26 mouse cellular contexts compared by ENCODE assay signal in the genomic region with DNA sequence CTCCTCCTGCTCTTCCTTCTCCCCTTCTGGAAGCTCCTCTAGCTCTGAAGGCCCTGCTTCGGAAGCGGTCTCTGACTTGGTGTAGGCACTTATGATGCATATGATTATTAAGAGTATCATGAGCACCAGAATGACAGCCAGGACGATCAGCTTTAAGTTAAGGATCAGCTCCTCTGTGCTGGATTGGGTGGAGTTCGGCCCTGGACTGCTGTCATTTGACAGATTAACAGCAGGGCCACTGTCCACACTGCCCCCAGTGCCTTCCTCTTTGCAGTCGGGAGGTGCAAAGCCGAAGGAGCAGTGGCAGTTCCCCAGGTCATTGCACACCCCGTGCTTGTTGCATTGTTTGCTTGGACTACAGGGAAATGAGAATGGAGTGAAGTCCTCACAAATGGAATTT. TPM values are rescaled to one million over a fixed set of nuclear protein-coding genes. Genes with fewer than 3 reads are reported as not detected.
DNase-seq lines count a peak whose midpoint lies in the region; ATAC-seq and TF ChIP-seq lines count a peak whose summit lies in the region.
"Had no signal": no experiment of that assay in that cellular context is flagged by ENCODE, and none has a peak within 500 bp of the region (broad histone marks: within the 10 kb centered on the region; RNA-seq: fewer than 3 reads in every experiment).

No protein-coding gene starts in this region.

- H3K4me1 ChIP-seq in liver, embryonic 13.5 days (replicated peaks) = peaks cover 14% of the 10 kb centered on the region
- peaks cover 39% of the 10 kb centered on the region for H3K4me1 ChIP-seq in megakaryocyte, embryonic 14.5 days
- H3K4me1 ChIP-seq: heart, embryonic 10.5 days; hindbrain, embryonic 13.5 days; midbrain, embryonic 15.5 days had no signal

- no peak for TF ChIP-seq CTCF in layer of hippocampus, adult 2 months (conservative IDR thresholded peaks at IDR 0.05)

- no peaks in the 10 kb centered on the region for H3K9me3 ChIP-seq in liver, embryonic 13.5 days (replicated peaks)
- no peaks in the 10 kb centered on the region for H3K9me3 ChIP-seq in megakaryocyte, embryonic 14.5 days
- H3K9me3 ChIP-seq: G1E; heart, embryonic 10.5 days; hindbrain, embryonic 13.5 days; midbrain, embryonic 15.5 days had no signal

- H3K27ac ChIP-seq in layer of hippocampus, adult 2 months = peak overlapping the region; percentile 33; the same call in 1 of the 2 replicates
- H3K27ac ChIP-seq in liver, embryonic 13.5 days = no peak overlapping the region
- H3K27ac ChIP-seq: heart, embryonic 10.5 days; hindbrain, embryonic 13.5 days; left cerebral cortex, adult 2 months; midbrain, embryonic 15.5 days; stomach, postnatal 0 days had no signal

- no peaks in the 10 kb centered on the region for H3K27me3 ChIP-seq in liver, embryonic 13.5 days
- H3K27me3 ChIP-seq in megakaryocyte, embryonic 14.5 days (replicated peaks) = peaks cover 11% of the 10 kb centered on the region
- H3K27me3 ChIP-seq: hindbrain, embryonic 13.5 days; midbrain, embryonic 15.5 days had no signal

- H3K36me3 ChIP-seq in liver, embryonic 13.5 days = no peaks in the 10 kb centered on the region
- H3K36me3 ChIP-seq in megakaryocyte, embryonic 14.5 days (replicated peaks; ENCODE audit: low read length) = no peaks in the 10 kb centered on the region
- H3K36me3 ChIP-seq: G1E; heart, embryonic 10.5 days; hindbrain, embryonic 13.5 days; midbrain, embryonic 15.5 days had no signal

- DNase-seq in layer of hippocampus, adult 2 months (ENCODE audit: low spot score in 2 of 2) = no peak
- no peak for DNase-seq in layer of hippocampus, adult 11-12 months (ENCODE audit: low spot score)
- DNase-seq in liver, embryonic 13.5 days = no peak
- no peak for DNase-seq in right cerebral cortex, postnatal 14 days
- no peak for DNase-seq in lung, postnatal 25 days (ENCODE audit: low spot score)
- no peak for DNase-seq in cerebellum, postnatal 10 days
- DNase-seq: adrenal gland, postnatal 36 days; cerebellum, adult 9-10 months; heart, postnatal 10 days; kidney, adult 8-10 months; layer of hippocampus, adult 9-11 months; lung, adult 2 months; lung, postnatal 4 days had no signal

- H3K9ac ChIP-seq in liver, embryonic 13.5 days = peak overlapping the region; percentile 15; the same call in 1 of the 2 replicates
- H3K9ac ChIP-seq: hindbrain, embryonic 13.5 days; midbrain, embryonic 15.5 days had no signal

- peak overlapping the region; percentile 36 for H3K4me2 ChIP-seq in liver, embryonic 13.5 days
- H3K4me2 ChIP-seq: hindbrain, embryonic 13.5 days; midbrain, embryonic 15.5 days had no signal

- WGBS in liver, embryonic 13.5 days (ENCODE audit: insufficient replicate concordance) = 21% methylated on average over 7 of the region's 7 CpGs

- 0 out of 2 replicates have a peak, but pooled peaks have one; percentile 43 for ATAC-seq in liver, embryonic 13.5 days (ENCODE audit: low read depth)
- ATAC-seq: forebrain, embryonic 16.5 days; midbrain, embryonic 15.5 days had no signal

- no peak overlapping the region for H3K4me3 ChIP-seq in layer of hippocampus, adult 2 months
- no peak overlapping the region for H3K4me3 ChIP-seq in liver, embryonic 13.5 days (replicated peaks)
- H3K4me3 ChIP-seq in megakaryocyte, embryonic 14.5 days (replicated peaks) = peak overlapping the region; percentile 62
- H3K4me3 ChIP-seq: heart, embryonic 10.5 days; hindbrain, embryonic 13.5 days; left cerebral cortex, adult 2 months; midbrain, embryonic 15.5 days had no signal

RNA-seq across cellular contexts. Expression of gene Adam1b, which starts 2.5 kb away (rescaled TPM):
- not detected for total RNA-seq in layer of hippocampus, adult 2 months (2021)
- polyA plus RNA-seq in liver, embryonic 13.5 days (2015; fragmentation: Nextera tagmentation; extraction: Ambion mirVana) = not detected in 2 replicates
- polyA plus RNA-seq in megakaryocyte, embryonic 14.5 days (2012; ENCODE audit: insufficient read depth, low replicate concordance) = 0.07 TPM in 1 of 2 replicates, not detected in the other
- total RNA-seq: adrenal gland, postnatal 36 days; G1E; gastrocnemius, postnatal 4 days; heart, postnatal 10 days had no signal
- polyA plus RNA-seq: embryonic facial prominence, embryonic 14.5 days; G1E; limb, embryonic 11.5 days; lung, adult 2 months; stomach, postnatal 0 days had no signal

RNA-seq across cellular contexts. Expression of gene Adam1a, which starts 44.6 kb away (rescaled TPM):
- total RNA-seq in layer of hippocampus, adult 2 months (2021) = 10 to 100 TPM; 17.7 to 22.9 TPM
- 0.33 and 0.48 TPM in 2 replicates for polyA plus RNA-seq in liver, embryonic 13.5 days (2015; fragmentation: Nextera tagmentation; extraction: Ambion mirVana)
- polyA plus RNA-seq in megakaryocyte, embryonic 14.5 days (2012; ENCODE audit: insufficient read depth, low replicate concordance) = not detected in 2 replicates

RNA-seq across cellular contexts. Expression of gene Gm42878, which starts 44.6 kb away (rescaled TPM):
- not detected for total RNA-seq in layer of hippocampus, adult 2 months (2021)
- not detected in 2 replicates for polyA plus RNA-seq in liver, embryonic 13.5 days (2015; fragmentation: Nextera tagmentation; extraction: Ambion mirVana)
- not detected in 2 replicates for polyA plus RNA-seq in megakaryocyte, embryonic 14.5 days (2012; ENCODE audit: insufficient read depth, low replicate concordance)
- total RNA-seq: adrenal gland, postnatal 36 days; G1E; gastrocnemius, postnatal 4 days; heart, postnatal 10 days had no signal
- polyA plus RNA-seq: embryonic facial prominence, embryonic 14.5 days; forebrain, embryonic 16.5 days; G1E; heart, embryonic 10.5 days; hindbrain, embryonic 13.5 days; intestine, embryonic 14.5 days; limb, embryonic 11.5 days; midbrain, embryonic 15.5 days; stomach, postnatal 0 days; thymus, postnatal 0 days had no signal

RNA-seq across cellular contexts. Expression of gene Mapkapk5, which starts 45.0 kb away (rescaled TPM):
- 10 to 100 TPM; 68.1 to 76.2 TPM for total RNA-seq in layer of hippocampus, adult 2 months (2021)
- 27.4 and 29.1 TPM in 2 replicates for polyA plus RNA-seq in liver, embryonic 13.5 days (2015; fragmentation: Nextera tagmentation; extraction: Ambion mirVana)
- 54.2 and 85.9 TPM in 2 replicates for polyA plus RNA-seq in megakaryocyte, embryonic 14.5 days (2012; ENCODE audit: insufficient read depth, low replicate concordance)

RNA-seq across cellular contexts. Expression of gene Erp29, which starts 48.4 kb away (rescaled TPM):
- 100 to 1,000 TPM; 127 to 144 TPM for total RNA-seq in layer of hippocampus, adult 2 months (2021)
- 99.8 and 102 TPM in 2 replicates for polyA plus RNA-seq in liver, embryonic 13.5 days (2015; fragmentation: Nextera tagmentation; extraction: Ambion mirVana)
- 132 and 257 TPM in 2 replicates for polyA plus RNA-seq in megakaryocyte, embryonic 14.5 days (2012; ENCODE audit: insufficient read depth, low replicate concordance)
